Mouse (Mus musculus) limb, embryonic 14.5 days (tissue): Measurements from ENCODE around the gene Itpripl1. TPM values are rescaled to one million over a fixed set of nuclear protein-coding genes. Genes with fewer than 3 reads are reported as not detected.
"Not testable (repeated sequence)": the region's sequence is repeated elsewhere in the genome, so short reads cannot be mapped to it uniquely, and the experiment has no call there.

Experiments
- ATAC-seq: fragments of 200-750 bp; cut with Nextera tagmentation; 2 replicates; pipeline ENCODE4 v1.8.0; 2017; ENCODE audit warnings: low read depth, moderate number of reproducible peaks, moderate TSS enrichment; ENCODE audit not compliant: low FRiP score
- DNase-seq: peaks from one replicate; pipeline ENCODE4 v3.0.0-alpha.2; 2015; ENCODE audit warnings: low spot score
- H3K27ac ChIP-seq: fragments of 300-500 bp; sonication (generic); replicated peaks from 2 replicates; pipeline ENCODE4 v1.5.1; 2014; ENCODE audit warnings: low read depth, mild to moderate bottlenecking, low read length, moderate library complexity, mixed read lengths
- H3K27me3 ChIP-seq: fragments of 300-500 bp; sonication (generic); 2 replicates; pipeline ENCODE4 v1.6.1; 2014; ENCODE audit warnings: low read length, mixed read lengths; ENCODE audit not compliant: control insufficient read depth, insufficient read depth
- H3K36me3 ChIP-seq: fragments of 300-500 bp; sonication (generic); 2 replicates; pipeline ENCODE4 v1.6.1; 2014; ENCODE audit warnings: mild to moderate bottlenecking, low read length, moderate library complexity, mixed read lengths; ENCODE audit not compliant: control insufficient read depth, insufficient read depth
- H3K4me1 ChIP-seq: fragments of 300-500 bp; sonication (generic); 2 replicates; pipeline ENCODE4 v1.6.1; 2014; ENCODE audit warnings: antibody characterized with exemption, low read length, mixed read lengths; ENCODE audit not compliant: control insufficient read depth, insufficient read depth
- H3K4me2 ChIP-seq: fragments of 300-500 bp; sonication (generic); replicated peaks from 2 replicates; pipeline ENCODE4 v1.6.1; 2014; ENCODE audit warnings: low read depth, mild to moderate bottlenecking, low read length, moderate library complexity; ENCODE audit not compliant: severe bottlenecking
- H3K4me3 ChIP-seq: fragments of 300-500 bp; sonication (generic); replicated peaks from 2 replicates; pipeline ENCODE4 v1.5.1; 2014; ENCODE audit warnings: low read length
- H3K9ac ChIP-seq: fragments of 300-500 bp; sonication (generic); 2 replicates; pipeline ENCODE4 v1.6.1; 2014; ENCODE audit warnings: mild to moderate bottlenecking, low read depth, low read length, moderate library complexity; ENCODE audit not compliant: severe bottlenecking
- H3K9me3 ChIP-seq: fragments of 300-500 bp; sonication (generic); 2 replicates; pipeline ENCODE4 v1.6.1; 2016; ENCODE audit warnings: low read length; ENCODE audit not compliant: control insufficient read depth
- POLR2A ChIP-seq: fragments of 200-500 bp; IDR thresholded peaks from 2 replicates; pipeline ENCODE4 v1.8.0; 2012; ENCODE audit warnings: inconsistent platforms, mild to moderate bottlenecking, moderate library complexity, borderline replicate concordance; ENCODE audit not compliant: insufficient read depth, insufficient read length; ENCODE audit errors: extremely low read depth
- WGBS: fragments of 180-500 bp; shearing (Covaris S2); extraction: QIAGEN DNeasy Blood & Tissue Kit; methylation state at CpG from one replicate; pipeline ENCODE4 v1.1.7; 2014; 5-methylcytosine and 5-hydroxymethylcytosine counted together
- polyA plus RNA-seq, 2 experiments: library from polyadenylated mRNA; depleted of rRNA in 1 of 2; stranded (reverse) in 1 of 2; unstranded in 1 of 2; fragments of >200 nt; fragmentation: Nextera tagmentation in 1 of 2; extraction: Ambion mirVana in 1 of 2; gene quantifications; 2 replicates each; pipeline versions ENCODE4 v1.2.1 to v1.2.3; 2012 to 2014

The Itpripl1 gene
- polyA plus RNA-seq, 2 experiments = 10.1 to 20.9 TPM

DNA sequence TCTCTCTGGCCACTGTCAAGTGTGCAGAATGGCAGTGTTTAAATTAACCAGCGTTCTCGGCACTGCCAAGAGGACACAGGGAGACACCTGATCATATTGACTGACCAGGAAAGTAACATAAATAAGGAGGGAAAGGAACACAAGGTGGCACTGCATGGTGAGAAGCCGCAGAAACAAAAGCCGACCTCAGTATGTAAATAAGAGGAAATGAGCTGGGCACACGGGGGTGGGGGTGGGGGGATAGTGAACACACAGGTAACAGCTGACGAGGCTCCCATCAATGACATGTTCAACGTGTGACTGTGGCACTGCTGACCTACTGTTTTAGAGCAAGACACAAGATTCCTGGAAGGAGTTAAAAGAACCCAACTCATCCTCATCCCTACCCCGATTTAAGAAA lies 11.9 kb downstream of the Itpripl1 start:
- no peak for DNase-seq
- Histone ChIP-seq H3K9ac (no peak overlapping the region), H3K4me1 (peaks cover 16% of the 10 kb centered on the region), H3K27me3 (no peaks in the 10 kb centered on the region), H3K4me2 (no peak overlapping the region), H3K27ac (no peak overlapping the region), H3K9me3 (no peaks in the 10 kb centered on the region), H3K4me3 (no peak overlapping the region), H3K36me3 (peaks cover 13% of the 10 kb centered on the region)
- 79% methylated on average over 8 of the region's 8 CpGs for WGBS
- ATAC-seq = no peak
- no peak for TF ChIP-seq POLR2A

DNA sequence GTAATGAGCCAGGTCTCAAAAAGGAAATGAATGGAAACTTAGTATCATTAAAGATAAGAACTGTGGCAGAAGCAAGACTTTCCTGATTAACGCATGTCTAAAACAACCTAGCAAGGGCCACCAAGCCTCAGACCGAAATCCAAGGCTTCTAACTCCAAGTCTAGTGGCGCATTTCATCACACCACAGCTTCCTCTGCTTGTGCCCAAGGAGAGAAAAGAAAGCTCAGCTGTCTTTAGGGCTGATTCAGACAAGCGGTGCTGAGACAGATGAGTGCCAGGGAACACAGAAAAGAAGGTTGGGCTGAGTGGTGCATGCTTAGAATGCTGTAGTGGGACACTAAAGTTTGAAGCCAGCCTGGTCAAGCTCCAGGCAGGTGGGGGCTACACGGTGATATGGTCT lies 14.3 kb downstream of the Itpripl1 start:
- H3K36me3 ChIP-seq = peaks cover 38% of the 10 kb centered on the region
- DNase-seq = no peak
- H3K4me1 ChIP-seq = peaks cover 10% of the 10 kb centered on the region
- no peaks in the 10 kb centered on the region for H3K9me3 ChIP-seq
- no peaks in the 10 kb centered on the region for H3K27me3 ChIP-seq
- H3K4me3 ChIP-seq = no peak overlapping the region
- no peak for TF ChIP-seq POLR2A
- ATAC-seq = no peak
- no peak overlapping the region for H3K27ac ChIP-seq
- H3K9ac ChIP-seq = no peak overlapping the region
- no peak overlapping the region for H3K4me2 ChIP-seq
- WGBS = 91% methylated on average over 5 of the region's 5 CpGs

DNA sequence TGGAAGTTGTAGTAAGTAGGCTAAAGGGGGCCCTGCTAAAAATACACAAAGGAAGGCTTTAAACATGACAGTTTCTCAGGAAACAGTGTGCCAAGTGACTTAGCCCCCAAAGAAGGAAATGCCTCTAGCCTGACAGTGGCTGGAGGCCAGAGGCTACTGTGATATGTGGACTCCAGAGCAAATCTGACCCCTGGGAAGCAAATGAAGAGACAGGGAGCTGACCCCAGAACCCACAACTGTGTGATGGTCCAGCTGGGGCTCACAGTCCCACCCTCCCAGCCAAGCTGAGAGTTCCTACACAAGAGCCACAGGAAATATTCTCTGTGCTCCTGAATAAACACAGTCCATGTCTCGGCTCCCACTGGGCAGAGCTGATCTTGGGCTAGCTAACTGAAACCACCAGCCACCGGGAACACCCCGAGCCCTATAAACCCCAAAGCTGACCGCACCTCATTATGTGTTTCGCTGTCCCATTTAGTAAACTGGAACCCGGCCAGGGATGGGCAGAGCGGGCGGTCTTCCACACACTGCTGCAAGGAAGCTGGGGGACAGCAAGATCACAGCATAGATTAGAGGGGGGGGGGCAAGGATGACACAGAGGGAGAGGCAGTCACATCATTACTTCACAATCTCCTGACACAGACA lies 21.5 kb downstream of the Itpripl1 start:
- ATAC-seq (no peak), DNase-seq (peak; percentile 4)
- Histone ChIP-seq H3K4me2 (no peak overlapping the region), H3K36me3 (peaks cover 90% of the 10 kb centered on the region), H3K4me3 (no peak overlapping the region), H3K27me3 (no peaks in the 10 kb centered on the region), H3K9me3 (no peaks in the 10 kb centered on the region), H3K27ac (no peak overlapping the region), H3K9ac (no peak overlapping the region), H3K4me1 (no peaks in the 10 kb centered on the region)
- TF ChIP-seq POLR2A = no peak
- 84% methylated on average over 8 of the region's 8 CpGs for WGBS

DNA sequence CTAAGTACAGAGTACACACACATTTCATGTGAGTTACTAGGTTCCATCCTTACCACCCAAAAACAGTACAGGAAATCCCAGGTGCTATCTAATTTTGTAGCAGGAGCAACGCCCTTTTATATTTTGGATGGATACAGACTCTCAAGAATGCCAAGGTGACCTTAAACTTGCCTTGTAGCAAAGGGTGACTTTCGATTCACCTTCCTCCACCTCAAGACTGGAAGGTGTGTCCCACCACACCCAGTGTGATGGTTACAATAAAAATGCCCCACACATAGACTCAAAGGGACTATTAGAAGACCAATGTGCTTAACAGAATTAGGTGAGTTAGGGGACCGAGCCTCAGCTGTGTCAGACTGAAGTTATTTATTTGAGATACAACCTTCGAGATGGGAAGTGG lies 34.3 kb downstream of the Itpripl1 start:
- Histone ChIP-seq H3K9ac (no peak overlapping the region), H3K9me3 (no peaks in the 10 kb centered on the region), H3K4me1 (no peaks in the 10 kb centered on the region), H3K4me2 (no peak overlapping the region), H3K36me3 (peaks cover 72% of the 10 kb centered on the region), H3K27ac (no peak overlapping the region), H3K27me3 (no peaks in the 10 kb centered on the region), H3K4me3 (no peak overlapping the region)
- ATAC-seq (no peak), DNase-seq (no peak)
- TF ChIP-seq POLR2A = no peak
- 93% methylated on average over 4 of the region's 4 CpGs for WGBS

DNA sequence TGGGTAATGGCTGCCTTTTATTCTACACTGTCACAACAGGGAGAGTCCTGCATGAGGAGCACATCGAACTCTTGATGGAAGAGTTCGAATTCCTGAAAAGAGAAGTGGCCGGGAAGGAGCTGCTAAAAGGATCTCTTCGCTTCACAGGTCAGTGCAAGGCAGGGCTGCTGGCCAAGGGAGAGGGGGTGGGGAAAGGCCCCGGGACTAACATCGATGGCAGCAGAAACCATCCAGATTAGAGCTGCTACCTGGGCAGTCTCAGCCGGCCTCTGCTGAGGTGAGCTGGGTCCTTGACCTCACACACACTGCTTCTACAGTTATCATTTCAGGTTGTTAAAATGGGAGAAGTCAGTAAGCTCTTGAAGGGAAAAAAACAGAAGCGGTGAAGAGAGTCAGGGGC lies 51.2 kb downstream of the Itpripl1 start:
- H3K9me3 ChIP-seq = no peaks in the 10 kb centered on the region
- no peak overlapping the region for H3K4me2 ChIP-seq
- H3K36me3 ChIP-seq = peaks cover under 1% of the 10 kb centered on the region; the same call in 1 of the 2 replicates
- H3K27me3 ChIP-seq = no peaks in the 10 kb centered on the region
- H3K4me3 ChIP-seq = no peak overlapping the region
- no peak for DNase-seq
- no peak overlapping the region for H3K27ac ChIP-seq
- 71% methylated on average over 8 of the region's 8 CpGs for WGBS
- no peaks in the 10 kb centered on the region for H3K4me1 ChIP-seq
- TF ChIP-seq POLR2A = no peak
- no peak for ATAC-seq
- H3K9ac ChIP-seq = no peak overlapping the region

DNA sequence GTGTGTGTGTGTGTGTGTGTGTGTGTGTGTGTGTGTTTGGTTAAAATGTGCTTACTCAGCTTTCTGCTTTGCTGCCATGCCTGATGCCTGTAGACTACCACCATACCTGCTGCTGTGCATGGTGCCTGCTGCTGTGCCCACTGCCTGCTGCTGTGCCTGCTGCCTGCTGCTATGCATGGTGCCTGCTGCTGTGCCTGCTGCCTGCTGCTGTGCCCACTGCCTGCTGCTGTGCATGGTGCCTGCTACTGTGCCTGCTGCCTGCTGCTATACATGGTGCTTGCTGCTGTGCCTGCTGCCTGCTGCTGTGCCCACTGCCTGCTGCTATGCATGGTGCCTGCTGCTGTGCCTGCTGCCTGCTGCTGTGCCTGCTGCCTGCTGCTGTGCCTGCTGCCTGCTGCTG lies 53.1 kb downstream of the Itpripl1 start:
- H3K27me3 ChIP-seq, H3K27ac ChIP-seq, H3K9ac ChIP-seq, H3K36me3 ChIP-seq, DNase-seq, H3K9me3 ChIP-seq, H3K4me2 ChIP-seq, ATAC-seq, H3K4me3 ChIP-seq, H3K4me1 ChIP-seq: not testable (repeated sequence)

Other genes starting within 250 kb of the Itpripl1 start
- gene Sppl2a, start 210.2 kb downstream of the Itpripl1 start, polyA plus RNA-seq (2012; rRNA removed) = 35.9 and 42.1 TPM in 2 replicates
- 63.3 and 65.4 TPM in 2 replicates for gene Sppl2a, start 210.2 kb downstream of the Itpripl1 start, polyA plus RNA-seq (2014; fragmentation: Nextera tagmentation; extraction: Ambion mirVana)
- gene Ap4e1, start 134.7 kb downstream of the Itpripl1 start, polyA plus RNA-seq (2012; rRNA removed) = 10.6 and 12.1 TPM in 2 replicates
- gene Ap4e1, start 134.7 kb downstream of the Itpripl1 start, polyA plus RNA-seq (2014; fragmentation: Nextera tagmentation; extraction: Ambion mirVana) = 8.9 and 9.5 TPM in 2 replicates
- gene Blvra, start 72.8 kb downstream of the Itpripl1 start, polyA plus RNA-seq (2012; rRNA removed) = 19.2 and 24.6 TPM in 2 replicates
- 51.4 and 51.6 TPM in 2 replicates for gene Blvra, start 72.8 kb downstream of the Itpripl1 start, polyA plus RNA-seq (2014; fragmentation: Nextera tagmentation; extraction: Ambion mirVana)
- 42.0 and 59.1 TPM in 2 replicates for gene Ncaph, start 9.5 kb downstream of the Itpripl1 start, polyA plus RNA-seq (2012; rRNA removed)
- 65.0 and 69.0 TPM in 2 replicates for gene Ncaph, start 9.5 kb downstream of the Itpripl1 start, polyA plus RNA-seq (2014; fragmentation: Nextera tagmentation; extraction: Ambion mirVana)
- gene 1810024B03Rik, start 64.8 kb upstream of the Itpripl1 start, polyA plus RNA-seq (2012; rRNA removed) = 1.1 and 2.4 TPM in 2 replicates
- gene 1810024B03Rik, start 64.8 kb upstream of the Itpripl1 start, polyA plus RNA-seq (2014; fragmentation: Nextera tagmentation; extraction: Ambion mirVana) = 1.6 and 1.7 TPM in 2 replicates
- 75.0 and 75.7 TPM in 2 replicates for gene Snrnp200, start 64.9 kb upstream of the Itpripl1 start, polyA plus RNA-seq (2012; rRNA removed)
- gene Snrnp200, start 64.9 kb upstream of the Itpripl1 start, polyA plus RNA-seq (2014; fragmentation: Nextera tagmentation; extraction: Ambion mirVana) = 69.4 and 75.4 TPM in 2 replicates
- gene Ciao1, start 104.4 kb upstream of the Itpripl1 start, polyA plus RNA-seq (2012; rRNA removed) = 62.0 and 64.8 TPM in 2 replicates
- 63.1 and 64.2 TPM in 2 replicates for gene Ciao1, start 104.4 kb upstream of the Itpripl1 start, polyA plus RNA-seq (2014; fragmentation: Nextera tagmentation; extraction: Ambion mirVana)
- gene Tmem127, start 104.5 kb upstream of the Itpripl1 start, polyA plus RNA-seq (2012; rRNA removed) = 36.2 and 51.2 TPM in 2 replicates
- 22.7 and 26.6 TPM in 2 replicates for gene Tmem127, start 104.5 kb upstream of the Itpripl1 start, polyA plus RNA-seq (2014; fragmentation: Nextera tagmentation; extraction: Ambion mirVana)
- 60.8 and 63.7 TPM in 2 replicates for gene Stard7, start 126.8 kb upstream of the Itpripl1 start, polyA plus RNA-seq (2012; rRNA removed)
- gene Stard7, start 126.8 kb upstream of the Itpripl1 start, polyA plus RNA-seq (2014; fragmentation: Nextera tagmentation; extraction: Ambion mirVana) = 79.0 and 80.8 TPM in 2 replicates
- 5.7 and 7.8 TPM in 2 replicates for gene Dusp2, start 192.7 kb upstream of the Itpripl1 start, polyA plus RNA-seq (2012; rRNA removed)
- gene Dusp2, start 192.7 kb upstream of the Itpripl1 start, polyA plus RNA-seq (2014; fragmentation: Nextera tagmentation; extraction: Ambion mirVana) = 7.4 and 7.6 TPM in 2 replicates
- gene Astl, start 195.2 kb upstream of the Itpripl1 start, polyA plus RNA-seq (2012; rRNA removed) = 0.04 and 0.08 TPM in 2 replicates
- 0.14 and 0.40 TPM in 2 replicates for gene Astl, start 195.2 kb upstream of the Itpripl1 start, polyA plus RNA-seq (2014; fragmentation: Nextera tagmentation; extraction: Ambion mirVana)
- gene Adra2b, start 219.8 kb upstream of the Itpripl1 start, polyA plus RNA-seq (2012; rRNA removed) = 0.21 and 0.33 TPM in 2 replicates
- 0.48 and 0.52 TPM in 2 replicates for gene Adra2b, start 219.8 kb upstream of the Itpripl1 start, polyA plus RNA-seq (2014; fragmentation: Nextera tagmentation; extraction: Ambion mirVana)